Mouse (Mus musculus) embryonic facial prominence, embryonic 10.5 days (tissue): ENCODE measurements at regions not wholly inside any gene's neighbourhood (a gene's known extent, or its start where the extent isn't known, plus 50 kb on each side); places are given as distances from the start of the nearest gene placed in this dataset.

Experiments
- DNase-seq: peaks from one replicate; pipeline ENCODE4 v3.0.0-alpha.2; 2017; ENCODE audit warnings: low spot score
- H3K27ac ChIP-seq: fragments of 300-500 bp; sonication (generic); replicated peaks from 2 replicates; pipeline ENCODE4 v1.5.1; 2016; ENCODE audit warnings: mild to moderate bottlenecking
- H3K27me3 ChIP-seq: fragments of 300-500 bp; sonication (generic); replicated peaks from 2 replicates; pipeline ENCODE4 v1.6.1; 2016; ENCODE audit warnings: low read depth, mild to moderate bottlenecking; ENCODE audit not compliant: poor library complexity, severe bottlenecking
- H3K36me3 ChIP-seq: fragments of 300-500 bp; sonication (generic); replicated peaks from 2 replicates; pipeline ENCODE4 v1.6.1; 2016; ENCODE audit warnings: mild to moderate bottlenecking, moderate library complexity
- H3K4me1 ChIP-seq: fragments of 300-500 bp; sonication (generic); 2 replicates; pipeline ENCODE4 v1.6.1; 2016
- H3K4me3 ChIP-seq: fragments of 300-500 bp; sonication (generic); 2 replicates; pipeline ENCODE4 v1.5.1; 2016; ENCODE audit warnings: mild to moderate bottlenecking, moderate library complexity
- H3K9me3 ChIP-seq: fragments of 300-500 bp; sonication (generic); 2 replicates; pipeline ENCODE4 v1.6.1; 2016; ENCODE audit warnings: mild to moderate bottlenecking
- WGBS: fragments of 180-500 bp; shearing (Covaris S2); methylation state at CpG from one replicate; pipeline ENCODE4 v1.1.7; 2016; 5-methylcytosine and 5-hydroxymethylcytosine counted together

DNA sequence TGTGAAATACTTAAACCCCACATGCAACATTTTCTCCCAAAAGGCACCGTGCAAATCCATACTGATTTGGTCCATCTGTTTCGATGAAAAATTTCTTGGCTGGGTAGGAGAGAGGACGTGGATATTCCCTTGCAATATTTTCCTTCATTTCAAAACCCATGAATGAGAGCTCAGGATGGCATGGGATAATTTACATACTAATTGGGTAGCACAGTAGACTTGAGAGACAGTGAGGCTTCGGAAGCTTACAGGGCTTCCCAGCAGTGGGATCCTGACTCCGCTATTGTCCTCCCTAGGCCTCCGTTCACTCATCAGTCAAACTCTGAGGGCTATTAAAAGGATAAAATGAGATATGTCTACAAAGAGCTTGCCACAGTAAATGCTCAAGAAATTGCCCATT is 59.8 kb downstream of the Sox3 start:
- Histone ChIP-seq H3K27me3 (peaks cover 8% of the 10 kb centered on the region; the same call in 1 of the 2 replicates), H3K27ac (no peak overlapping the region), H3K9me3 (no peaks in the 10 kb centered on the region), H3K36me3 (no peaks in the 10 kb centered on the region), H3K4me3 (no peak overlapping the region), H3K4me1 (no peaks in the 10 kb centered on the region)
- WGBS: 75% methylated on average over 6 of the region's 6 CpGs
- no peak for DNase-seq

GRCm38 (mm10) chrX:60831330-60832027 is 61.8 kb downstream of the Sox3 start:
- H3K9me3 ChIP-seq: no peaks in the 10 kb centered on the region
- H3K27ac ChIP-seq: no peak overlapping the region; the same call in 1 of the 2 replicates
- WGBS: 30% methylated on average over 22 of the region's 22 CpGs
- peak overlapping the region; percentile 18; the same call in 1 of the 2 replicates for H3K4me3 ChIP-seq
- H3K4me1 ChIP-seq: no peaks in the 10 kb centered on the region
- DNase-seq: peak; percentile 43
- no peaks in the 10 kb centered on the region for H3K36me3 ChIP-seq
- H3K27me3 ChIP-seq: peaks cover 8% of the 10 kb centered on the region; the same call in 1 of the 2 replicates

DNA sequence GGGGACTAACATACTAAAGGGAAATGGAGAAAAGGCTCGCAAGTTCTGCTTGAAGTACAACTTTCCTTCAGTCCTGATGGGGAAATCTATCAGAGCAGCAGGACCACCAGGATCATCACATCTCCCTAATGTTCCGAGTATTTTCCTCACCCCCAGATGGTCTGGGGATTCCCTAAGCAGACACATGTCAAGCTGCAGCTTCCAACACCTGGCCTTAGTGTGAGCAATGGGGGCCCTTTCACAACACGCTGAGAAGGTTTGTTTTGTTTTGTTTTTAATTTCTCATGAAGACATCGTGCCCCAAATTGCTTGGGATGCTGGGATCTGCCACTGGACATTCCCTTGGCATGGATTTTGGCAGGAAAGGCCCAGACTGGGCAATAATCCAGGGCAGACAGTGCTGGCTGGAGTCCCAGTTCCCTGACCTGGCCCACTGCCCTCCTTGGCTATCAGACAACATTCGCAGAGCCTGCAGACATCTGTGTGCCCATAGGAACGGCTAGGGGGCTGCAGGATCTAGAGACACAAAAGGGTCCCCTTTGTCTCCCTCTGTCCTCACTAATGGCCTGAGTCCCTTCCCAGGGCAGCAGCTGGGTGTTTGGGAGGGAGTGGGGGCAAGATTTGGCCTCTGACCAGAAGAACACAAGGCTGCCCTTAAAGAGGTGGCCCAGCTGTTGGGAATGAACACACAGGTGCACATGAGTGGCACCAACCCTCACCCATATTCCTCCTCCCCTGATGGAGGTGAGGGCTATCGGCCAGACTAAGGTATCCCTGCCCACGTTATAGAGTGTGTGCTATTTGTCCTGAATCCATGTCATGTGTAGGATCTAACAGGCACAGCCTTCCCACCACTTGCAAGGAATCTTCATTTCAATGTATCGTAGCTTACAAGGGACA is 67.8 kb downstream of the Sox3 start:
- no peaks in the 10 kb centered on the region for H3K4me1 ChIP-seq
- WGBS: 82% methylated on average over 9 of the region's 9 CpGs
- H3K4me3 ChIP-seq: no peak overlapping the region
- H3K36me3 ChIP-seq: no peaks in the 10 kb centered on the region
- H3K9me3 ChIP-seq: no peaks in the 10 kb centered on the region
- no peaks in the 10 kb centered on the region for H3K27me3 ChIP-seq
- no peak overlapping the region for H3K27ac ChIP-seq
- no peak for DNase-seq

GRCm38 (mm10) chrX:60798567-60798966 is 94.7 kb downstream of the Sox3 start:
- no peak overlapping the region for H3K27ac ChIP-seq
- H3K27me3 ChIP-seq: no peaks in the 10 kb centered on the region
- no peak overlapping the region for H3K4me3 ChIP-seq
- 72% methylated on average over 5 of the region's 5 CpGs for WGBS
- H3K4me1 ChIP-seq: no peaks in the 10 kb centered on the region
- DNase-seq: no peak
- no peaks in the 10 kb centered on the region for H3K9me3 ChIP-seq
- no peaks in the 10 kb centered on the region for H3K36me3 ChIP-seq

DNA sequence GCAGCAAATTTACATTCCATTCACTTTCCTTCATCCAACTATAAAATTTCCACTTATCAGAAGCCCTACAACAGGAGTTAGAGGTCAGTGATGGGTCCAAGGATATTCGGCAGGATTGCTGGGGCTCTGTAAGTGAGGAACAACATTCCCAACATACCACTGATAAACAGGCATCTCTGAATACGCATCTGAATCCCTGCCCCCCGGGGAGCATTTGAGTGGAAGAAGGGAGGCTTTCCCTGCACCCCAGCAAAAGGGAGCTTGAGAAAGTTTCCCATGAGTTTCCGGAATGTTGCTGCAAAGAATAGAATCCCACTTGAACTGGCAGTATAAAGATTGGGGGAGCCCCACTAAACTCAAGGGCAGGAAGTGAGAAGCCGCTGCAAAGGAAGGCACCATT is 112.5 kb downstream of the Sox3 start:
- H3K27me3 ChIP-seq: no peaks in the 10 kb centered on the region
- H3K9me3 ChIP-seq: no peaks in the 10 kb centered on the region
- H3K4me1 ChIP-seq: no peaks in the 10 kb centered on the region
- no peak overlapping the region for H3K4me3 ChIP-seq
- no peaks in the 10 kb centered on the region for H3K36me3 ChIP-seq
- 48% methylated on average over 5 of the region's 5 CpGs for WGBS
- no peak overlapping the region for H3K27ac ChIP-seq
- no peak for DNase-seq

DNA sequence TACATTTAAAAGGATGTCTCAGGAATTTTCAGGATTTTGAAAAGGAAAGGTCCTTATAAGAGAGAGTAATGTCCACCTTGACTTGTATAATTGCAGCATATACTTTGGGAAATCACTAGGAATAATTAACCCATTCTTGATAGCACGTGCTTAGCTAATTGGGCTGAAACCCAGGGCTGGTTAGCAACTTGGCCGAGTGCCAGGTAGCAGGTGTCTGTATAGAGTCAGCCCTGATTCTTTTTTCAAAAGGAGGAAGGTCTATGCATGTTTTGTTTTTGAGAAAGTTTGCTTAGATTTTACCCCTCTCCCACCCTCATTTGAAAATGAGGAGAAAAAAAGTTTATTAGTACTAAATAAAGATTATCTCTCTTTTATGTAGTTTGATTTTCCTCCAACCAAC is 113.1 kb downstream of the Sox3 start:
- H3K4me1 ChIP-seq: no peaks in the 10 kb centered on the region

DNA sequence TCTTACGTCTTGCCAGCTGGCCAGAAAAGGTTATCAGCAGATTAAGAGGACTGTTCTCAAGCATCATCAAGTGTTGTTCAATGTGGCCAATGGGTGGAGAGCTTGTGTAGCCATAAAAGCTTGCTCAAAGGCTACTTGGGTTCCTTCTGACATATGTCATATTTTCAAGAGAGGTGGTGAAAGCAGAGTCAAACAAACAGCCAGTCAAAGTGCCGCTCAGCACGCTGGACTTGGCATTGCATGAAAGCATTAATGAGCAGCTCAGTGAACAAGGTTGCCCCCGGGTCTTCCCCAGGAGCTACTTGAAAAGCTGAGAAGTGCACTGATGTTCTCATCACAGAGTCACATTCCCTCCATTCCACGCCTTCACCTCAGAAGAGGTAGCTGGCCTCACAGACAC is 119.6 kb downstream of the Sox3 start:
- DNase-seq: no peak
- Histone ChIP-seq H3K27ac (no peak overlapping the region), H3K4me1 (no peaks in the 10 kb centered on the region), H3K4me3 (no peak overlapping the region), H3K36me3 (no peaks in the 10 kb centered on the region), H3K27me3 (no peaks in the 10 kb centered on the region), H3K9me3 (no peaks in the 10 kb centered on the region)
- 82% methylated on average over 5 of the region's 5 CpGs for WGBS

More for the DNA sequence above, 113.1 kb downstream of the Sox3 start:
- Histone ChIP-seq H3K9me3 (no peaks in the 10 kb centered on the region), H3K36me3 (no peaks in the 10 kb centered on the region), H3K27ac (no peak overlapping the region), H3K27me3 (no peaks in the 10 kb centered on the region), H3K4me3 (no peak overlapping the region)
- no peak for DNase-seq
- WGBS: 56% methylated on average over 2 of the region's 2 CpGs

- no peak for DNase-seq
- no peak overlapping the region for H3K27ac ChIP-seq
- no peak overlapping the region for H3K4me3 ChIP-seq
- WGBS: 43% methylated on average over 1 of the region's 1 CpGs
- no peaks in the 10 kb centered on the region for H3K27me3 ChIP-seq
- H3K36me3 ChIP-seq: no peaks in the 10 kb centered on the region
- H3K4me1 ChIP-seq: no peaks in the 10 kb centered on the region
- H3K9me3 ChIP-seq: no peaks in the 10 kb centered on the region
Observed at GRCm38 (mm10) chrX:60772439-60772838, 120.8 kb downstream of the Sox3 start.

GRCm38 (mm10) chrX:60750456-60750855 is 142.8 kb downstream of the Sox3 start:
- Histone ChIP-seq H3K4me3 (no peak overlapping the region), H3K4me1 (no peaks in the 10 kb centered on the region), H3K27me3 (no peaks in the 10 kb centered on the region), H3K36me3 (no peaks in the 10 kb centered on the region), H3K9me3 (no peaks in the 10 kb centered on the region), H3K27ac (no peak overlapping the region)
- DNase-seq: no peak
- WGBS: 71% methylated on average over 5 of the region's 5 CpGs

- 70% methylated on average over 3 of the region's 3 CpGs for WGBS
- no peaks in the 10 kb centered on the region for H3K36me3 ChIP-seq
- H3K9me3 ChIP-seq: no peaks in the 10 kb centered on the region
- H3K4me3 ChIP-seq: no peak overlapping the region
- DNase-seq: no peak
- H3K4me1 ChIP-seq: no peaks in the 10 kb centered on the region
- H3K27me3 ChIP-seq: no peaks in the 10 kb centered on the region
- no peak overlapping the region for H3K27ac ChIP-seq
Observed at GRCm38 (mm10) chrX:60743971-60744370, 149.3 kb downstream of the Sox3 start.

DNA sequence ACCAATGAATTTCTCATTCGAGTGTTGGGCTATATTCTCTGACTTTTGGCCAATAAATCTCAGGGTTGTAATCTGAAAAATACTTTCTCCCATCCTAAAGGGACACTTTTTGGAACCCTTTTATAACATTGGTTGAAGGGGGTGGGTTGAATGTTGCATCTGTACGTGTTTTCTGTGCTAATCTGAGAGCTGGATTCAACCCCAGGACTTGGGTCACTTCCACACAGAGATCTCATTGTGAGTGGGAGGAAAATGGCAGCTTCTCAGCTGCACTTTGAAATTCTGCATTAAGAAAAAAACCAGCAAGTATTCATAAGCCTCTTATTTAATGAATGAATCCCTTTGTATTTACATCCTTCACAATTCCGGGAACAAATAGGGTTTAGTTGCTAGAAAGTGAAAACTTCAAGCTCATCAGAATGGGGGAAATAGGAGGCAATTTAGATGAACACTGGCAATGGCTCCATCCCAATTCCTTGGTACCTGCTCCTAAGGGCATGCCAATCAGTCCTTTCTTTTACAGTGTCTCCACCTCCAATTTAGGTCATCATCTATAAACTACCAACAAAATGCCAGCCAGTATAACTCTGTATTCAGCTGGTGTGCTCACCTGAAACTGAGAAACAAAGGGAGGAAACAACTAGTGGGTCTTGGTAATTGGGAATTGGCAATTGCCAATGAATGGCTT is 150.1 kb downstream of the Sox3 start:
- Histone ChIP-seq H3K9me3 (no peaks in the 10 kb centered on the region), H3K4me3 (no peak overlapping the region), H3K36me3 (no peaks in the 10 kb centered on the region), H3K27me3 (no peaks in the 10 kb centered on the region), H3K27ac (no peak overlapping the region), H3K4me1 (no peaks in the 10 kb centered on the region)
- WGBS: 67% methylated on average over 3 of the region's 3 CpGs
- no peak for DNase-seq

- H3K4me3 ChIP-seq: no peak overlapping the region
- peak; percentile 11 for DNase-seq
- H3K27me3 ChIP-seq: no peaks in the 10 kb centered on the region; the same call in 1 of the 2 replicates
- 45% methylated on average over 13 of the region's 13 CpGs for WGBS
- no peak overlapping the region for H3K27ac ChIP-seq
- no peaks in the 10 kb centered on the region for H3K9me3 ChIP-seq
- H3K36me3 ChIP-seq: no peaks in the 10 kb centered on the region
- no peaks in the 10 kb centered on the region for H3K4me1 ChIP-seq
Observed at GRCm38 (mm10) chrX:60719428-60720151, 127.1 kb upstream of the Atp11c start.
